Mouse (Mus musculus) hindbrain, embryonic 14.5 days (tissue): Measurements from ENCODE around the gene Zfp598. TPM values are rescaled to one million over a fixed set of nuclear protein-coding genes. Genes with fewer than 3 reads are reported as not detected.

Experiments used
- ATAC-seq: fragments of 200-750 bp; cut with Nextera tagmentation; 2 replicates; pipeline ENCODE4 v1.8.0; 2017; ENCODE audit warnings: moderate number of reproducible peaks, mild to moderate bottlenecking, moderate TSS enrichment, moderate library complexity; ENCODE audit not compliant: low FRiP score
- DNase-seq: peaks from one replicate; pipeline ENCODE4 v3.0.0-alpha.2; 2015; ENCODE audit warnings: low spot score
- H3K27ac ChIP-seq: fragments of 300-500 bp; sonication (generic); 2 replicates; pipeline ENCODE4 v1.5.1; 2014; ENCODE audit warnings: mild to moderate bottlenecking, moderate library complexity
- H3K27me3 ChIP-seq: fragments of 300-500 bp; sonication (generic); 2 replicates; pipeline ENCODE4 v1.6.1; 2014; ENCODE audit warnings: mild to moderate bottlenecking, low read length, mixed read lengths; ENCODE audit not compliant: control insufficient read depth, insufficient read depth
- H3K36me3 ChIP-seq: fragments of 300-500 bp; sonication (generic); replicated peaks from 2 replicates; pipeline ENCODE4 v1.6.1; 2014; ENCODE audit not compliant: control insufficient read depth, insufficient read depth
- H3K4me1 ChIP-seq: fragments of 300-500 bp; sonication (generic); replicated peaks from 2 replicates; pipeline ENCODE4 v1.6.1; 2014; ENCODE audit warnings: antibody characterized with exemption, low read length, mixed read lengths; ENCODE audit not compliant: control insufficient read depth, insufficient read depth
- H3K4me2 ChIP-seq: fragments of 300-500 bp; sonication (generic); replicated peaks from 2 replicates; pipeline ENCODE4 v1.6.1; 2014; ENCODE audit warnings: mild to moderate bottlenecking, moderate library complexity
- H3K4me3 ChIP-seq: fragments of 300-500 bp; sonication (generic); replicated peaks from 2 replicates; pipeline ENCODE4 v1.5.1; 2014; ENCODE audit warnings: mild to moderate bottlenecking, low read length
- H3K9ac ChIP-seq: fragments of 300-500 bp; sonication (generic); 2 replicates; pipeline ENCODE4 v1.6.1; 2014
- H3K9me3 ChIP-seq: fragments of 300-500 bp; sonication (generic); 2 replicates; pipeline ENCODE4 v1.6.1; 2016; ENCODE audit warnings: low read length; ENCODE audit not compliant: control insufficient read depth
- WGBS: fragments of 180-500 bp; shearing (Covaris S2); extraction: QIAGEN DNeasy Blood & Tissue Kit; methylation state at CpG from one replicate; pipeline ENCODE4 v1.1.7; 2014; 5-methylcytosine and 5-hydroxymethylcytosine counted together
- polyA plus RNA-seq: library from polyadenylated mRNA; unstranded; fragments of >200 nt; fragmentation: Nextera tagmentation; extraction: Ambion mirVana; gene quantifications from 2 replicates; pipeline ENCODE4 v1.2.1, GENCODE M21; 2014

The Zfp598 gene
- polyA plus RNA-seq, 1 experiment from 2014 or later = 22.8 TPM

- Histone ChIP-seq H3K27ac (no peak overlapping the region), H3K4me2 (no peak overlapping the region), H3K9ac (no peak overlapping the region), H3K4me3 (no peak overlapping the region), H3K27me3 (no peaks in the 10 kb centered on the region), H3K36me3 (peaks cover 11% of the 10 kb centered on the region), H3K4me1 (peaks cover 11% of the 10 kb centered on the region), H3K9me3 (no peaks in the 10 kb centered on the region)
- ATAC-seq (no peak), DNase-seq (no peak)
- WGBS = 62% methylated on average over 5 of the region's 5 CpGs
These were observed 32.6 kb upstream of the Zfp598 start for GRCm38 (mm10) chr17:24636781-24637481.

DNA sequence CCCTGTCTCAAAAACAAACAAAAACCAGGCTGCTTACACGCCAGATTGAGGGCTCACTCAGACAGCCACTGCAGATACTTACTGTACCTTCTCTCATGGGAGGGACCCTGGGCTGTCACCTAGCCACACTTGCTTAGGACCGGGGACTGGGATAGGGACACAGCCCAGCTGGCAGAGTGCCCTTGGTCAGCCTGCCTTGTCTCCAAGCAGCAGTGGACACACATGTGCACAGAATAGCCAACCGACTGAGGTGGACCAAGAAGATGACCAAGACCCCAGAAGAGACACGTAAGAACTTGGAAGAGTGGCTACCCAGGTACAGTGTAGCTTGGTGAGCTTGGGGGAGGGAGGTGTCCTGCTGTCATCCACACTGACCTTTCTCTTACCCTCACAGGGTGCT lies 31.3 kb upstream of the Zfp598 start:
- DNase-seq (no peak), ATAC-seq (no peak)
- Histone ChIP-seq H3K27ac (no peak overlapping the region), H3K4me2 (no peak overlapping the region), H3K4me3 (no peak overlapping the region), H3K27me3 (no peaks in the 10 kb centered on the region), H3K36me3 (peaks cover 13% of the 10 kb centered on the region), H3K9ac (no peak overlapping the region), H3K9me3 (no peaks in the 10 kb centered on the region), H3K4me1 (peaks cover 4% of the 10 kb centered on the region; the same call in 1 of the 2 replicates)
- WGBS = 92% methylated on average over 4 of the region's 4 CpGs

- no peak overlapping the region for H3K4me2 ChIP-seq
- no peaks in the 10 kb centered on the region for H3K4me1 ChIP-seq
- no peak overlapping the region for H3K9ac ChIP-seq
- no peaks in the 10 kb centered on the region for H3K9me3 ChIP-seq
- no peak for ATAC-seq
- no peaks in the 10 kb centered on the region for H3K27me3 ChIP-seq
- WGBS = 67% methylated on average over 9 of the region's 9 CpGs
- H3K4me3 ChIP-seq = no peak overlapping the region
- peak overlapping the region; percentile 26; the same call in 1 of the 2 replicates for H3K27ac ChIP-seq
- H3K36me3 ChIP-seq = peaks cover 13% of the 10 kb centered on the region
- no peak for DNase-seq
These were observed 30.6 kb upstream of the Zfp598 start for GRCm38 (mm10) chr17:24638840-24639239.

DNA sequence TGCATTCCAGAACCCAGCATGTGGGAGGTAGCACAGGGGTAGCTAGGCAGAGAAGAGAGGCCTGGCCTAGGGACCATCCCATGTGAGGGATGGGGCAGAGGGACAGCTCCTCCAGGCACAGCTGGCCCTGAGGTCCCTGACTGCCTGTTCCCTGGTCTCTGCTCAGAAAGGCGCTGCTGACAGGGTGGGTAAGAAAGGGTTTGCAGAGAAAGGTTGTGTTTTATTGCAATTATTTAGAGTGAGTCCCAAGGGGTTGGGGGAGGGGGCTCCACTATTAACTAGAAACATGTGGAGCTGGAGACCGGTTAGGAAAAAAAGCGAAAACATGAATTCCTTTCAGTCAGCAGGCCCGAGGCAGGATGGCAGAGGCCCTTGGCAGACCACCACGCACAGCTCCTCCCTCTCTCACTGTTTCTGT lies 29.9 kb upstream of the Zfp598 start:
- H3K9ac ChIP-seq = no peak overlapping the region
- H3K4me3 ChIP-seq = no peak overlapping the region
- no peaks in the 10 kb centered on the region for H3K9me3 ChIP-seq
- ATAC-seq (peak; percentile 55; the same call in 1 of the 2 replicates), DNase-seq (no peak)
- H3K4me1 ChIP-seq = no peaks in the 10 kb centered on the region
- peak overlapping the region; percentile 26; the same call in 1 of the 2 replicates for H3K27ac ChIP-seq
- H3K36me3 ChIP-seq = peaks cover 13% of the 10 kb centered on the region
- WGBS = 78% methylated on average over 5 of the region's 5 CpGs
- H3K27me3 ChIP-seq = no peaks in the 10 kb centered on the region
- no peak overlapping the region for H3K4me2 ChIP-seq

- H3K4me1 ChIP-seq = no peaks in the 10 kb centered on the region
- no peaks in the 10 kb centered on the region for H3K27me3 ChIP-seq
- no peaks in the 10 kb centered on the region for H3K9me3 ChIP-seq
- ATAC-seq (no peak), DNase-seq (no peak)
- no peak overlapping the region for H3K4me2 ChIP-seq
- H3K27ac ChIP-seq = no peak overlapping the region; the same call in 1 of the 2 replicates
- H3K9ac ChIP-seq = no peak overlapping the region
- no peak overlapping the region for H3K4me3 ChIP-seq
- peaks cover 13% of the 10 kb centered on the region for H3K36me3 ChIP-seq
- 90% methylated on average over 7 of the region's 7 CpGs for WGBS
These were observed 29.4 kb upstream of the Zfp598 start for GRCm38 (mm10) chr17:24640119-24640518.

- Histone ChIP-seq H3K4me2 (no peak overlapping the region), H3K36me3 (peaks cover 13% of the 10 kb centered on the region), H3K27ac (no peak overlapping the region), H3K4me3 (no peak overlapping the region), H3K27me3 (no peaks in the 10 kb centered on the region), H3K9me3 (no peaks in the 10 kb centered on the region), H3K4me1 (no peaks in the 10 kb centered on the region), H3K9ac (no peak overlapping the region)
- no peak for ATAC-seq
- no peak for DNase-seq
- WGBS = 95% methylated on average over 15 of the region's 15 CpGs
These were observed 28.9 kb upstream of the Zfp598 start for GRCm38 (mm10) chr17:24640581-24640980.

DNA sequence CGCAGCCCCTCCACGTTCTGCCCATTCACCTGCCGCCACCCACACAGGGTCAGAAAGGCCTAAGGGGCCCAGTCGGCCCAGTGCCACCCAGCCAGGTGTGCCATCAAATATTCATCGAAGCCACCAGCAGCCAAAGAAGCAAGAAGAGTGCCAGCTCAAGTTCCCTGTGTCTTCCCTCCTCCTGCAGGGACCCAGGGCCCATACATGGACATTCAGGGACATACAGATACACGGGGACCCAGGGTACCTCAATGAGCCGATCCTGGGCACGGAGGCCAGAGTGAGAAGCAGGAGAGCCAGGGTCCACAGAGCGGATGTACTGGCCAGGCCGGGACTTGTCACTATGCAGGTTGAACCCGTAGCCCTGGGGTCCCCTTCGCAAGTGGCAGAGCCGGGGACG lies 27.5 kb upstream of the Zfp598 start:
- peaks cover 13% of the 10 kb centered on the region for H3K36me3 ChIP-seq
- H3K27ac ChIP-seq = no peak overlapping the region
- no peak for DNase-seq
- no peaks in the 10 kb centered on the region for H3K4me1 ChIP-seq
- no peak overlapping the region for H3K4me2 ChIP-seq
- no peak overlapping the region for H3K4me3 ChIP-seq
- no peak overlapping the region for H3K9ac ChIP-seq
- WGBS = 94% methylated on average over 14 of the region's 14 CpGs
- no peaks in the 10 kb centered on the region for H3K27me3 ChIP-seq
- ATAC-seq = no peak
- no peaks in the 10 kb centered on the region for H3K9me3 ChIP-seq

DNA sequence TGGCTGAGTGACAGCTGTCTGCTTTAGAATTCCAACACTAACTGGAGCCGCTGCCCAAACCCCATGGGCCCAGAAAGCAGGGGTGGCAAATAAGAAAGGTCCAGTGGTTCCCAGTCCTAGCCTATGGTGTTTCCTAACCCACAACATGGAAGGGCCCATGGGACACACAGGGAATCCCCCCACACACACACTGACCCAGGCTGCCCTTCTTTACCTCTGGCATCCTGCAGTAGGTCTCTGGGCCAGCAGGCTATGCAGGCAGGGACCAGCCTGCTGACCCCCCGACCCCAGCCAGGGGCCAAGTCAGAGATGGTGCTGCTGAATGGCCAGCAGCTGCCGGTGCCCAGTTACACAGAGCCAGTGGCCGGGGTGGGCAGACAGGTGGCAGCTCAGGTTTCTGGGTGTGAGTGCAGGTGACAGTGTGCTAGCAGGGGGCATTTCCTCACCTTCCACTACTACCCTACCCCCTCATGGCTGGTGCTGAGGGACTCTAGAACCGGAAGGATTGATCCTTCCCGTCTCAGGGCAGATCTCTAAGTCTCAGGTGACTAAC lies 26.6 kb upstream of the Zfp598 start:
- Histone ChIP-seq H3K27me3 (no peaks in the 10 kb centered on the region), H3K9me3 (no peaks in the 10 kb centered on the region), H3K27ac (no peak overlapping the region), H3K4me1 (no peaks in the 10 kb centered on the region), H3K4me3 (no peak overlapping the region), H3K36me3 (peaks cover 13% of the 10 kb centered on the region), H3K9ac (no peak overlapping the region), H3K4me2 (no peak overlapping the region)
- no peak for DNase-seq
- WGBS = 70% methylated on average over 6 of the region's 6 CpGs
- no peak for ATAC-seq

DNA sequence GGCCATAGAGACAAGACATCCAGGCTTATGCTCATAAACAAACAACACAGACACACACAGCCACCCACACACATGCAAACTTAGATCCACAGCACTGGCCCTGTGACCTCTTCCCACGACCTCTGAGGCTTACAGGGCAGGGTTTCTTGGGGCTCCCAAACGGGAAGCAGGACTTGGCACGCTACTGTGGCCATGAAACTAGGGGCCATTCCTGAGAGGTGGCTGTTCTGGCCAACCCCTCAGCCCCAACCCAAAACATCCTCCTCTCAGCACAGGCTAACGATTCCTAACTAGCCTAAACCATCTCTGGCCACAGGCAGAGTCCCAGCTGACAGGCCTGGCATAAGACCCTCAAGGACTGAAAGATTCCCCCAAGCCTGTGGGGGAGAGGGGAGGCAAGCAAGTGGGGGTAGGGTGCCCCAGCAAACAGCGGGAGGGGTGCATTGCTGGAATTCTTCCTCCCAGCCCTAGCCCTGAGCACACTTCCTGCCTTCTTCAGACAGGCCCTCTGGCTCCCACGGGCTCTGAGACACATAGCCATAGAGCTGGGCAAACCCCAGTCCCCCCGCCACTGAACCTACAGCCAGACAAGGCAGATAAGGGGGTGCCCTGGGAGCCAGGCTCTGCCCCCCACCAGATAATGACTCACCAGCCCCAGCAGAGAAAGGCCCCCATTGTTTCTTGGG lies 25.3 kb upstream of the Zfp598 start:
- peaks cover 13% of the 10 kb centered on the region for H3K36me3 ChIP-seq
- 54% methylated on average over 7 of the region's 7 CpGs for WGBS
- no peak for ATAC-seq
- no peak for DNase-seq
- no peak overlapping the region for H3K4me3 ChIP-seq
- no peaks in the 10 kb centered on the region for H3K27me3 ChIP-seq
- no peak overlapping the region for H3K9ac ChIP-seq
- H3K4me1 ChIP-seq = no peaks in the 10 kb centered on the region; the same call in 1 of the 2 replicates
- H3K27ac ChIP-seq = peak overlapping the region; percentile 24; the same call in 1 of the 2 replicates
- H3K9me3 ChIP-seq = no peaks in the 10 kb centered on the region
- H3K4me2 ChIP-seq = no peak overlapping the region
